Mouse (Mus musculus) spleen, postnatal 4 days (tissue): ENCODE measurements around the gene BC005537.

Experiments used
- DNase-seq, 2 experiments: peaks; one replicate each; pipeline ENCODE4 v3.0.0; 2022; ENCODE audit warnings: low spot score in 2 of 2

Gene BC005537

DNA sequence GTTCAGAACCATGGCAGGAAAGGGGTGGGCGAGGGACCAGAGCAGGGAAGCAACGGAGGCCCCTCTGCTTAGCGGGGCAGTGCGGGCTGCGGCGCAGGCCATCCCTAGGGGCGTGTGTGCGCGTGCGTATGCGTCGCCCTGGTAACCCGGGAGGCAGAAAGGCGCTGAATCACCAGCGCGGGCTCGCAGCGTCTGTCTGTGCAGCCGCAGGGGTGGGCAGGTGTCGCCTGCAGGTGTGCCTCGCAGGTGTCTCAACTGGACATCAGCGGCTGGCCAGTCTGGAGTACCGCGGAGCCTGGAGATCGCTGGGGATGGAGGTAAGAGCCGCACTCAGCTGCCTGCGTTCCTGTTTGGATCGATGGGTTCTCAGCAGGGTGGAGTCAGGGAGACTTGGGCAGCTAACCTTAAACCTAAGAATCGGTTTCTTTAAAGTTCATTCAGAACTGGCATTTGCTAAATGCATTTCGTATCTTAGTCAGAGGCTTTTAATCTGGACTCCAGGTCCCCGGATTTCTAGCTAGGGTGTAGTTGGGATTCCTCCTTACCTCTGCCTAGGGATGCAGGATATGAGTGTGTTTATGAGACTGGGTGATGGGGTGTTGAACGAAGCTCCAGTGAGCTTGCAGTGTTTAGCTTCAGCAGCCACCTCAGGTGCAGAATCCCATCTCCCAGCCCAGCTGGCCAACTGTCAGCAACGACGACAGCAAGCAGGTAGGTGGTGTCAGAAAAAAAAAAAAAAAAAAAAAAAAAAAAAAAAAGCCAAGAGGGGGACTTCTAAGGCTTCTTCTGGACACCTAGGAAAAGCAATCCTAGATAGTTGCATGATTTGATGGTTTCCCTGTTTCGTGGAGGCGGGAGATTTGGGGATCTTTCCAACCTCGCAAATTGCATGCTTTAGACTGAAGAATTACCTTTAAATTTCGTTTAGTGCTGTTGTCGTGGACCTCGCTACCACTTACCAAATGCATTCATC is 43.8 kb downstream of the BC005537 start, which contains the start of gene D130043K22Rik:
Gene D130043K22Rik, plus strand, starts transcription at position 153 of the 973 bp plus-strand sequence.
- no peak for DNase-seq

DNA sequence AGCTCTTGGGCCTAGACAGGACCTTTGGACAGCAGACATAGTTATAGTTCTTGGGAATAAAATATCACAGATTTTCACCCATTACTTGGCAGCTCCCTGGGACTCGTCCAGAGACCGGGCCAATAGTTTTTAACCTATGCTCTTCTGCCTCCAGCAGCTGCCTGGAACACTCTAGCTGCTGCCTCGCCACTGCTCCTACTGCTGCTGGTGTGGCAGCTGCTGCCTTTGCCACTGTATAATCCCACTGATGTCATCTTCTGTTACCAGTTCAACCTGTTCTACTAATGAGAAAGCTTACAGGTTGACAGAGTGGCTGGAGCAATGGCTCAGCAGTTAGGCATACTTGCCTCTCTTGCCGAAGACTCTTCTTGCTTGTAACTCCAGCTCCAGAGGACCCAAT is 47.9 kb downstream of the BC005537 start:
- no peak for DNase-seq

DNA sequence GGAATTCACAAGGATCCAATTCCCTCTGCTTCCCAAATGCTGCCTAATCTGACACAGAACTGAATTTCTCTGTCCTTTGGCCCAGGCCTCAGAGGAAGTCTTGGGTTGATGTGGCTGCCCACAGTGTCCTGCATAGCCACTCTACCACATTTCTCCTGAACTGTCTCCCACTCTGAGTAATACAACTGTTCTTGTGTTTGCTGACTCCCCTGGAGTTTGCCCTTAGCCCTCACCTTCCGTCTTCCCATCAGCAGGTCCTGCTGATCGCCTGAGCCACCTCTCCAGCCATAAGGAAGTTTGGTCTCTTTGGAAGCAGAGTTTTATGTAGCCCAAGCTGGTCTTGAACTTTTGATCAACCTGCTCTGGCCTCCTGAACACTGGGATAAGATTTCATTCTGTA is 50.5 kb downstream of the BC005537 start:
- DNase-seq, result no peak

DNA sequence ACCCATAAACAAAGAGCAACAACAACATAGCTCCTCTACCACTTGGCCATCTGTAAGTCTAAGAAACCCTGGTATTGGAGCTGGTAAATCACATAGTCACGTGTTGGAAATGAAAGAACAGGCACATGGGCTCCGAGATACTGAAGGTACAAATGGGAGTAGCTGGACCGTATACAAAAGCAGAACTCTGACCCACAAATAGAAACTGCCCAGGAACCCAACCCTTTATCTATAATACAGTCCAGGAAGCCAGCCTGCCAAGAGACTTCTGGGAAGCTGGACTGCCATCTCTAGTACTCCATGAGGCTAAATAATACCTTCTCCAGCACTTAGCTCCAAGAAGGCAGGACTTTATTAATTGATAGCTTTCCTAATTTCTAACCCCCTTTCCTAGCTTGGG is 51.1 kb downstream of the BC005537 start:
- DNase-seq, result no peak

DNA sequence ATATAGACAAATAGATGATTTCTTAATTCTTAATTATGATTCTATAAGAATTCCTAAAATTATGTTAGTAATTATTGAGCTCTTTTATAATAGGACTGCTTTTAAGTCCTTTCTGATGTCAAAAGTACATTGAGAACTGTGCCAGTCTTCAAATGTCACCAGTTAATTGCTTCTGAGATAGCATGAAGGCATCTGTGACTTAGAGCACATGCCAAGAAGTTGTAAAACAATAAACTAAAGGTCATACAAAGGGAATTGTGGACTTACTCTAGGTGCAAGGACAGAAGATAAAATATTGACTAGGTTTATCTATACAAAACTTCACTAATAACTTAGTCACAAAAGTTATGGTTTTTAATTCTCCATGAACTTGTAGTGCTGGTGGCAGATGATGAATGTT is 57.7 kb downstream of the BC005537 start:
- no peak for DNase-seq

DNA sequence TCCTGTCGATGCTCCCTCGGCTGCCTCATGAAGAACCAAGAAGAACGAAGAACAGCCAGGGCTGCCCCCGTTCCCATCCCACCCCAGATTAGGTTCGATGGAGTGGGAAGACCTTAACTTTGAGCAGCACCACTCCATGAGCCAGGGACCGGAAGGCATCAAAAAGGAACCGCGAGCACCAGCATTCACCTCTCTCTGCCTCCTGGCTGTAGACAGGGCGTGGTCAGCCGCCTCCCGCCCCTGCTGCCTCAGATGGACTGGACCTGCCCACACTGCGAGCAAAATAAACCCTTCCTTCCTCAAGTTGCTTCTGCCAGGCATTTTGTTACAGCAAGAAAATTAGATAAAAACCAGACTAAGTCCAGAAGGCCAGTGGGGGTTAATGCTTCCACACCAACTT is 59.6 kb downstream of the BC005537 start:
- DNase-seq, result no peak

DNA sequence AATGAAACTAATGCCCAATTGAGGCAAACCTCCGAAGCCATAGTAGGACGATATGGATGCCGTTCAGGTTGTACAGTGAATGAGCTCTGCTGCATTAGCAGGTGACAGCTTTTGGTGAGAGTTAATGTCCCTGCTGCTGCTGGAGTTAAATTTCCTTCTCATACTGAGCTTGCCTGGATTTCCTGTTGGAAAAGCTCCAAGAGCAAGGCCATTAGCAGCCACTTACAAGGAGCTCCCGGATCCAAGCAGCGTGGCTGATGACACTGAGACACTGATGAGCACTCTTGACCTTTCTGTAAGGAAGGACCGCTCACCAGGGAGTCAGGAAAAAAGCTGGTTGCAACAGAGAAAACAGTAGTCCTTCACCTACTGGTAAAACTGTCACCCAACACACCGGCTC is 60.6 kb downstream of the BC005537 start:
- DNase-seq, result no peak

DNA sequence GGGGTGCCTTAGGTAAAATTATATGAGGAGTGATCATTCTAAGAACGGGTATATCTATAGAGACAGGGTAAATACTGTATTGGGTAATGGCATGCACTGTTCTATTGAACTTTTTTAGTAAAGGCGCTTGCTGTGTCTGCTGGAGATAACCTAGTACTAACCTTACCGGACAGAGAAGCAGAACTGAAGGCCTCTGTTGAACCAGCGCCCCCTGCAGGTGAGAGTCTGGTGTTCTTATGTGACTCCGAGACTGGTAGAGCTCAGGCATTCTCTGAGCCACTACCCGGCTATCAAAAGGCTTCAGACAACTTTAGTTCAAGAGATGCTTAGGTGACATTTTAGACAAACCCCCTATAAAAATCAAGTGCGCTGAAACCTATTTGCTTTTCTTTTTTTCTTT is 61.1 kb downstream of the BC005537 start:
- peak; percentile 47 to 85 for DNase-seq
